ENCODE assay signal across 8 mouse cellular contexts in the genomic region with DNA sequence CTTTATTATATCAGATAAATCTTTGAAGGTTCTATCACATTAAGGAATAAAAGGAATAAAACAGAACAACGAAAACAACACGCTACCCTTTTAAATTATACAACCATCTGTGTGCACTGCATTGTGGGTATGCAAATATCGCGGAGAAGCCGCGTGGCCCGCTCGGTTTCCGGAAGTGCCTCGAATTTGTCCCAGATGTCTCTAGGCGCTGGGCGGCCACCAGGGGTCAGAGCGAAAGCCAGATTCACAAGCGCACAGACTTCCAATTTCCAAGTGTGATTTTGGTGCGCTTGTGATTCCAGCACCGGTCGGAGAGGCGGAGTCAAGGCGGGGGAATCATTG. TPM values are rescaled to one million over a fixed set of nuclear protein-coding genes. Genes with fewer than 3 reads are reported as not detected.
DNase-seq lines count a peak whose midpoint lies in the region; ATAC-seq and TF ChIP-seq lines count a peak whose summit lies in the region.

A gene (plus strand): TSS at position 229 of the 342 bp plus-strand sequence.

- peak; percentile 84 for ATAC-seq in embryonic facial prominence, embryonic 12.5 days (ENCODE audit: insufficient number of reproducible peaks, insufficient read depth, low FRiP score, low TSS enrichment)
- ATAC-seq in limb, embryonic 12.5 days (ENCODE audit: insufficient number of reproducible peaks, insufficient read depth, low FRiP score, low TSS enrichment, low read depth) = peak; percentile 86
- peak; percentile 91 for ATAC-seq in midbrain, embryonic 15.5 days (replicated peaks)

- DNase-seq in 416B (ENCODE audit: low read depth) = peak; percentile 99
- peak; percentile 90 for DNase-seq in adrenal gland, postnatal 25 days
- peak; percentile 95 to 96 for DNase-seq in heart, adult 18-20 months
- DNase-seq in kidney, adult 2 months = peak; percentile 98
- peak; percentile 91 to 96 for DNase-seq in spleen, postnatal 4 days (ENCODE audit: low spot score in 2 of 2)

- H3K4me2 ChIP-seq in embryonic facial prominence, embryonic 12.5 days (replicated peaks) = peak within 1 kb of the TSS; percentile 68
- H3K4me2 ChIP-seq in limb, embryonic 12.5 days = peak within 1 kb of the TSS; percentile 63
- H3K4me2 ChIP-seq in midbrain, embryonic 15.5 days = peak within 1 kb of the TSS; percentile 81

- H3K9me3 ChIP-seq in embryonic facial prominence, embryonic 12.5 days = 0 out of 2 replicates have a peak, but pooled peaks cover 3% of the 10 kb centered on the region
- H3K9me3 ChIP-seq in limb, embryonic 12.5 days = no peaks in the 10 kb centered on the region
- no peaks in the 10 kb centered on the region for H3K9me3 ChIP-seq in midbrain, embryonic 15.5 days

- H3K9ac ChIP-seq in embryonic facial prominence, embryonic 12.5 days = peak within 1 kb of the TSS; percentile 71
- peak within 1 kb of the TSS; percentile 74 for H3K9ac ChIP-seq in limb, embryonic 12.5 days (replicated peaks)
- H3K9ac ChIP-seq in midbrain, embryonic 15.5 days = peak within 1 kb of the TSS; percentile 92

- H3K36me3 ChIP-seq in embryonic facial prominence, embryonic 12.5 days = no peaks in the 10 kb centered on the region
- H3K36me3 ChIP-seq in kidney, adult 2 months (ENCODE audit: control insufficient read depth, insufficient read depth, low read length) = no peaks in the 10 kb centered on the region
- no peaks in the 10 kb centered on the region for H3K36me3 ChIP-seq in limb, embryonic 12.5 days
- no peaks in the 10 kb centered on the region for H3K36me3 ChIP-seq in midbrain, embryonic 15.5 days (replicated peaks)

- H3K27ac ChIP-seq in embryonic facial prominence, embryonic 12.5 days = peak within 1 kb of the TSS; percentile 88
- H3K27ac ChIP-seq in kidney, adult 2 months (ENCODE audit: insufficient read depth, low read depth, low read length) = peak within 1 kb of the TSS; percentile 63
- H3K27ac ChIP-seq in limb, embryonic 12.5 days = peak within 1 kb of the TSS; percentile 96
- peak within 1 kb of the TSS; percentile 98 for H3K27ac ChIP-seq in midbrain, embryonic 15.5 days

- H3K4me1 ChIP-seq in embryonic facial prominence, embryonic 12.5 days = 0 out of 2 replicates have a peak, but pooled peaks cover 3% of the 10 kb centered on the region
- H3K4me1 ChIP-seq in kidney, adult 2 months (ENCODE audit: control insufficient read depth, insufficient read depth, low read length) = peaks cover 2% of the 10 kb centered on the region; the same call in 1 of the 2 replicates
- peaks cover 3% of the 10 kb centered on the region for H3K4me1 ChIP-seq in limb, embryonic 12.5 days (replicated peaks)
- peaks cover 17% of the 10 kb centered on the region for H3K4me1 ChIP-seq in midbrain, embryonic 15.5 days

- H3K27me3 ChIP-seq in embryonic facial prominence, embryonic 12.5 days = no peaks in the 10 kb centered on the region
- H3K27me3 ChIP-seq in kidney, adult 2 months (replicated peaks; ENCODE audit: control insufficient read depth, insufficient read depth, low read length) = no peaks in the 10 kb centered on the region
- no peaks in the 10 kb centered on the region for H3K27me3 ChIP-seq in limb, embryonic 12.5 days
- H3K27me3 ChIP-seq in midbrain, embryonic 15.5 days (replicated peaks) = no peaks in the 10 kb centered on the region; the same call in 1 of the 2 replicates

- TF ChIP-seq CTCF in kidney, adult 2 months (conservative IDR thresholded peaks at IDR 0.05; ENCODE audit: insufficient read depth, insufficient read length, low read depth, low read length) = peak; percentile 72

- H3K4me3 ChIP-seq in embryonic facial prominence, embryonic 12.5 days = peak within 1 kb of the TSS; percentile 64
- H3K4me3 ChIP-seq in kidney, adult 2 months (ENCODE audit: insufficient read depth, low read depth, low read length) = peak within 1 kb of the TSS; percentile 57
- H3K4me3 ChIP-seq in limb, embryonic 12.5 days (replicated peaks) = peak within 1 kb of the TSS; percentile 57
- H3K4me3 ChIP-seq in midbrain, embryonic 15.5 days = peak within 1 kb of the TSS; percentile 72

- under 1% methylated on average over 19 of the region's 19 CpGs for WGBS in embryonic facial prominence, embryonic 12.5 days
- WGBS in kidney, adult 2 months = under 1% methylated on average over 19 of the region's 19 CpGs
- WGBS in limb, embryonic 12.5 days = under 1% methylated on average over 19 of the region's 19 CpGs
- WGBS in midbrain, embryonic 15.5 days = under 1% methylated on average over 19 of the region's 19 CpGs

- TF ChIP-seq POLR2A in kidney, adult 2 months (IDR thresholded peaks at IDR 0.05; ENCODE audit: low read depth, low read length) = no peak

RNA-seq across cellular contexts. Expression of the gene that starts here (rescaled TPM):
- 9.2 and 11.9 TPM in 2 replicates for total RNA-seq in adrenal gland, postnatal 25 days (2021)
- polyA plus RNA-seq in embryonic facial prominence, embryonic 12.5 days (2016; fragmentation: Nextera tagmentation; extraction: Ambion mirVana) = 13.3 and 14.6 TPM in 2 replicates
- 1 to 10 TPM; 1.6 to 2.6 TPM for total RNA-seq in heart, adult 18-20 months (2021)
- polyA plus RNA-seq in kidney, adult 2 months (2012; rRNA removed) = 3.2 and 3.3 TPM in 2 replicates
- polyA plus RNA-seq in limb, embryonic 12.5 days (2016; fragmentation: Nextera tagmentation; extraction: Ambion mirVana) = 11.7 and 12.6 TPM in 2 replicates
- polyA plus RNA-seq in midbrain, embryonic 15.5 days (2015; fragmentation: Nextera tagmentation; extraction: Ambion mirVana) = 33.1 and 34.3 TPM in 2 replicates

Comparison
In these comparisons a context has a peak if more than half of its experiments do, and no peak if none do; other contexts are left out.
1. Peak in every context shown above with its lines: DNase-seq, ATAC-seq, H3K4me3 ChIP-seq and H3K27ac ChIP-seq.